Mouse (Mus musculus): ENCODE results near the gene Ticam1.

DNA sequence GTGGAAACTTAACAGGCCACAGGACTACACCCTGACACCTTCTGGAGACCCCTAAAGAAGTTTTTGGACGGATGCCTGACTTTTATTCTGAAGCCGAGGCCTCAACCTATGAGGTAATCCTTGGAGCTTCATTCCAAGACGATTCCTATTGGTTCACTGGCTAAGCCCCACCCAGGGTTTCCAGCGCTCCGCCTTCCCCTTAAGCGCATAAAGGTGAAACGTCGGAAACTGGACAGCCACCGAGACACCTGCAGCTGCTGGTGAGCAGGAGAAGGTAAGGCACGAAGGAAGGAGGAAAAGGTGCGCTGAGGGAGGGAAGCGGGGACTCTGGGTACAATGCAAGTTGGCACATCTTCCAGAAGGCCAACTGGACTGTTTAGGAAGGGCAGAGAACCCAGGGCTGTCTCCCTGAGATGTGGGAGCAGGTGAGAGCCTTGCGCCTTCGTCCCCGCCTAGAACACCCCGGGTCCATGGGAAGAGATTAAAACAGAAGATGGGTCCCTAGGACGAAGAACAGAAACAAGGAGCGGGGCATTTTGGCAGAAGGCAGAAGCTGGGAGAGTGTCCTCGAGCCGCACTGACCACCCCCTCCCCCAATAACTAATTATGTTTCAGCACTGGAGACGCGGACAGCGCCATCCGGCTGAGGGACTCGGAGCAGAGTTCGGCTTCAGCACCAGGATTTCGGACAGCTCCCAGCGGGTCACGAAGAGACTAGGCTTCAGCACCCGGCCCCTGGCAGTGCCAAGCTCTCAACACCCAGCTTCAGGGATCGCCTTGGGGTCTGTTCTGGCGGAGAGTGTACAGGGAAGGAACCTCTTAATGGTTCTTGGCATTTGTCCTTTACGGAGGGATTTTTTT is 34.8 kb downstream of the Ticam1 start:
- TF ChIP-seq CTCF (IDR thresholded peaks at IDR 0.05; ENCODE audit: extremely low read depth, insufficient read length, insufficient replicate concordance, low read depth, low read length) (no peak), POLR2A (IDR thresholded peaks at IDR 0.05; ENCODE audit: low read depth, low read length) (peak; percentile 26; the same call in 1 of the 2 replicates)

Data from small intestine, adult 2 months (tissue).